ENCODE assay signal across 21 mouse cellular contexts in the genomic region with DNA sequence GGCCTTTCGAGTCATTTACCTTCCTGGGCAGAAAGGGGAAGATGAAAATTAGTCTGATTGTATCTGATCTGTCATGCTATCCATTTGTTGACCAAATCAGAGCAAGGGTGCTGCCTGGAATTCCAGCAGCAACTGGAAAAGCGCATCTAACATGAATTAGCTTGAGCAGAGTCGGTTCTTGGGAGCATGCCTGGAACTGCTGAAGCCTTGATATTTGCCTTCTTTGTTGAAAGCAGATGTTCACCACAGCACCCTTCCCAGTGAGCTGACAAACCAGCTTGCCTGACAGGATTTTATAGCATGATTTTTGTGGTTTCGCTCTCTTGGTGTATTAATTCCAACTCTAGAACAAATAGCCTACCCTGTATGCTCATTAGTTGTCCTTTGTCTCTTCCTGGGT.
DNase-seq lines count a peak whose midpoint lies in the region; ATAC-seq and TF ChIP-seq lines count a peak whose summit lies in the region.
"Had no signal": no experiment of that assay in that cellular context is flagged by ENCODE, and none has a peak within 500 bp of the region (broad histone marks: within the 10 kb centered on the region; RNA-seq: fewer than 3 reads in every experiment).

No protein-coding gene starts in this region.

- peak; percentile 9 to 13 for DNase-seq in cerebellum, postnatal 10 days
- no peak for DNase-seq in cerebellum, postnatal 36 days
- peak; percentile 29 for DNase-seq in kidney, postnatal 0 days (ENCODE audit: low spot score)
- DNase-seq in kidney, adult 9 months, result no peak
- DNase-seq in right cerebral cortex, postnatal 4 days, result peak; percentile 6
- DNase-seq in right cerebral cortex, postnatal 14 days, result no peak
- DNase-seq: adrenal gland, adult 8-10 months; cerebellum, adult 11 months; embryo, embryonic 11 days; gastrocnemius, postnatal 10 days; kidney, adult 2 months; midbrain, embryonic 14.5 days had no signal

- WGBS in kidney, postnatal 0 days, result 72% methylated on average over 4 of the region's 4 CpGs

- H3K4me1 ChIP-seq in kidney, postnatal 0 days (replicated peaks; ENCODE audit: insufficient read depth, low read length), result no peaks in the 10 kb centered on the region
- H3K4me1 ChIP-seq: heart, embryonic 15.5 days; liver, embryonic 15.5 days had no signal

- H3K36me3 ChIP-seq in kidney, postnatal 0 days (ENCODE audit: insufficient read depth, low read length), result no peaks in the 10 kb centered on the region
- H3K36me3 ChIP-seq: heart, embryonic 15.5 days; limb, embryonic 13.5 days; liver, embryonic 15.5 days had no signal

- no peak overlapping the region for H3K4me2 ChIP-seq in kidney, postnatal 0 days (ENCODE audit: low read length)
- H3K4me2 ChIP-seq: heart, embryonic 15.5 days; limb, embryonic 13.5 days; liver, embryonic 15.5 days had no signal

- no peak for TF ChIP-seq CTCF in kidney, postnatal 0 days (IDR thresholded peaks at IDR 0.05; ENCODE audit: low read depth)

- no peaks in the 10 kb centered on the region for H3K27me3 ChIP-seq in kidney, postnatal 0 days (ENCODE audit: insufficient read depth, low read length)
- H3K27me3 ChIP-seq: heart, embryonic 15.5 days; limb, embryonic 13.5 days; liver, embryonic 15.5 days; Patski had no signal

- no peak overlapping the region for H3K9ac ChIP-seq in kidney, postnatal 0 days (ENCODE audit: low read depth, low read length)
- H3K9ac ChIP-seq: heart, embryonic 15.5 days; limb, embryonic 13.5 days; liver, embryonic 15.5 days had no signal

- ATAC-seq in kidney, postnatal 0 days (replicated peaks; ENCODE audit: low FRiP score, low read depth), result no peak
- ATAC-seq in inflammation-experienced regulatory T-cells, adult 6 months, result no peak
- no peak for ATAC-seq in erythroblast, adult 5-6 weeks (replicated peaks; ENCODE audit: low FRiP score, poor library complexity, severe bottlenecking)
- ATAC-seq: CD4-positive, CD25-positive, alpha-beta regulatory T cell, adult 4 months; lung, postnatal 0 days; Patski had no signal

- H3K9me3 ChIP-seq in kidney, postnatal 0 days (replicated peaks; ENCODE audit: low read length), result no peaks in the 10 kb centered on the region
- H3K9me3 ChIP-seq: heart, embryonic 15.5 days; limb, embryonic 13.5 days; liver, embryonic 15.5 days had no signal

- H3K27ac ChIP-seq in kidney, postnatal 0 days, result no peak overlapping the region
- H3K27ac ChIP-seq: heart, embryonic 15.5 days; limb, embryonic 13.5 days; liver, embryonic 15.5 days had no signal

- H3K4me3 ChIP-seq in kidney, postnatal 0 days (replicated peaks; ENCODE audit: low read depth, low read length), result no peak overlapping the region
- H3K4me3 ChIP-seq: heart, embryonic 15.5 days; limb, embryonic 13.5 days; liver, embryonic 15.5 days; myocyte had no signal

Comparison
In these comparisons a context has a peak if more than half of its experiments do, and no peak if none do; other contexts are left out.
1. DNase-seq: peak in cerebellum, postnatal 10 days (2 of 2), kidney, postnatal 0 days (single experiment) and right cerebral cortex, postnatal 4 days (single experiment); none in cerebellum, postnatal 36 days (0 of 2), kidney, adult 9 months (single experiment) and right cerebral cortex, postnatal 14 days (single experiment).